ENCODE assay signal across 8 mouse cellular contexts in the genomic region with DNA sequence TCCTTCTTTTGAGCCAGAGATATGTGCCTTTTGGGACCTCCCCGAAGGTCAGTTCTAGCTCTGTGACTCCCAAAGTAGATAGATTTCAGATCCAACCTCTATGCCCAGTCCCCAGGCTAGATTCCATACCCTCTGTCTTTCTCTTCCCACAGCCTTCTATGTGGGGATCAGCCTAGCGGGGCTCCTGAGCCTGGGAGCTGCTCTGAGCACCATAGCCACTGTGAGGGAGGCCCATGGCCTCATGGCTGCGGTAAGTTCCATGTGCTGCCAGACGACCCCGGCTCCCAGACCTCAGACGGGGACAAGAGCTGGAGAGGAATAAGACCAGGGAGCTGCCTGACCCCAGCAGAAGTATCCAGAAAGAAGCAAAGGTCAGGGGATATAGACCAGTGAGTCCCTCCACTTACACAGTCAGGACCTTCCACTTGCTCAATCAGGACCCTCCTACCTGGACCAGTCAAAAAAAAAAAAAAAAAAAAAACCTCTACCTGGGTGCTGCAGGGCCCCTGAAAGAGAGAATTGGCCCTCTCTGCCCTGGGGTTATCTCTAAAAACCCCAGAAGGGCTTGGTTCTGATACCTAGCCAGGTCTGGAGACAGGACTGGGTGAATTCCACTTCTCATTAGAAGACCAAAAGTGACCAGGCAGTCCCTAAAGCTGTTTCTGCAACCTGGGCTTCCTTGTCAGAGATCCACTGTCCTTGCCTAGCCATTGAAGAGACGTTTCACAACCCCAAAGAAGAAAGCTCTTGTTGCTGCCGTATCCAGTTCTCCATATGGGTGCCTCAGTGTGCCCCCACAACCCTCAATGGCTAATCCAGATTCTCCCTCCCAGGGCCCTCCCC. TPM values are rescaled to one million over a fixed set of nuclear protein-coding genes. Genes with fewer than 3 reads are reported as not detected.
DNase-seq lines count a peak whose midpoint lies in the region; ATAC-seq and TF ChIP-seq lines count a peak whose summit lies in the region.
"Had no signal": no experiment of that assay in that cellular context is flagged by ENCODE, and none has a peak within 500 bp of the region (broad histone marks: within the 10 kb centered on the region; RNA-seq: fewer than 3 reads in every experiment).

No protein-coding gene starts in this region.

- no peak for TF ChIP-seq EP300 in ES-Bruce4 (IDR thresholded peaks at IDR 0.05; ENCODE audit: insufficient read depth, low read depth, low read length)

- TF ChIP-seq CTCF in ES-Bruce4 (IDR thresholded peaks at IDR 0.05; ENCODE audit: low read depth, low read length), result no peak
- no peak for TF ChIP-seq CTCF in bone marrow, adult 2 months (IDR thresholded peaks at IDR 0.05; ENCODE audit: control insufficient read depth, insufficient read depth, low read length)

- no peak for TF ChIP-seq POLR2A in ES-Bruce4 (IDR thresholded peaks at IDR 0.05; ENCODE audit: insufficient read depth, low read length)
- TF ChIP-seq POLR2A in bone marrow, adult 2 months (IDR thresholded peaks at IDR 0.05; ENCODE audit: borderline replicate concordance, control insufficient read depth, low read depth, low read length), result no peak

- no peak overlapping the region for H3K4me2 ChIP-seq in kidney, embryonic 16.5 days (replicated peaks; ENCODE audit: low read depth, low read length)
- H3K4me2 ChIP-seq in liver, embryonic 11.5 days, result peak overlapping the region; percentile 90

- no peaks in the 10 kb centered on the region for H3K36me3 ChIP-seq in kidney, embryonic 16.5 days (ENCODE audit: insufficient read depth, low read length)
- H3K36me3 ChIP-seq in ES-Bruce4 (ENCODE audit: control insufficient read depth, insufficient read depth, low read length, poor library complexity, severe bottlenecking), result no peaks in the 10 kb centered on the region
- no peaks in the 10 kb centered on the region for H3K36me3 ChIP-seq in liver, embryonic 11.5 days (ENCODE audit: control insufficient read depth, insufficient read depth, low read length)

- H3K9me3 ChIP-seq in kidney, embryonic 16.5 days (ENCODE audit: low read length), result no peaks in the 10 kb centered on the region
- no peaks in the 10 kb centered on the region for H3K9me3 ChIP-seq in ES-Bruce4 (replicated peaks; ENCODE audit: control insufficient read depth, insufficient read depth, low read length, poor library complexity, severe bottlenecking)
- no peaks in the 10 kb centered on the region for H3K9me3 ChIP-seq in liver, embryonic 11.5 days (ENCODE audit: control insufficient read depth, low read length)

- H3K27me3 ChIP-seq in kidney, embryonic 16.5 days (ENCODE audit: insufficient read depth, low read length), result no peaks in the 10 kb centered on the region
- no peaks in the 10 kb centered on the region for H3K27me3 ChIP-seq in ES-Bruce4 (ENCODE audit: control insufficient read depth, insufficient read depth, low read length, poor library complexity, severe bottlenecking)
- no peaks in the 10 kb centered on the region for H3K27me3 ChIP-seq in liver, embryonic 11.5 days (replicated peaks; ENCODE audit: control insufficient read depth, insufficient read depth, low read length)

- peaks cover 37% of the 10 kb centered on the region for H3K4me1 ChIP-seq in kidney, embryonic 16.5 days (ENCODE audit: insufficient read depth, low read length)
- peaks cover 12% of the 10 kb centered on the region for H3K4me1 ChIP-seq in ES-Bruce4 (ENCODE audit: control insufficient read depth, insufficient read depth, low read length)
- H3K4me1 ChIP-seq in bone marrow, adult 2 months (ENCODE audit: control insufficient read depth, insufficient read depth, low read length), result peaks cover 13% of the 10 kb centered on the region
- peaks cover 50% of the 10 kb centered on the region for H3K4me1 ChIP-seq in liver, embryonic 11.5 days (replicated peaks; ENCODE audit: control insufficient read depth, insufficient read depth, low read length)

- DNase-seq in kidney, adult 9 months, result no peak
- DNase-seq in liver, embryonic 11.5 days (ENCODE audit: low spot score), result no peak
- no peak for DNase-seq in layer of hippocampus, postnatal 14 days (ENCODE audit: low spot score in 2 of 2)
- no peak for DNase-seq in right cerebral cortex, postnatal 14 days
- DNase-seq: cerebellum, adult 8-10 months had no signal

- peak overlapping the region; percentile 96; the same call in 1 of the 2 replicates for H3K27ac ChIP-seq in kidney, embryonic 16.5 days (ENCODE audit: low read length)
- H3K27ac ChIP-seq in ES-Bruce4 (ENCODE audit: insufficient read depth, low read length), result peak overlapping the region; percentile 32
- H3K27ac ChIP-seq in bone marrow, adult 2 months (ENCODE audit: control insufficient read depth, insufficient read depth, low read depth, low read length, poor library complexity), result peak overlapping the region; percentile 91
- peak overlapping the region; percentile 100 for H3K27ac ChIP-seq in liver, embryonic 11.5 days (ENCODE audit: low read depth, low read length)

- H3K4me3 ChIP-seq in kidney, embryonic 16.5 days (ENCODE audit: low read length), result no peak overlapping the region
- H3K4me3 ChIP-seq in ES-Bruce4 (ENCODE audit: low read depth, low read length), result peak overlapping the region; percentile 55
- peak overlapping the region; percentile 61 for H3K4me3 ChIP-seq in bone marrow, adult 2 months (replicated peaks; ENCODE audit: control insufficient read depth, low read depth, low read length)
- H3K4me3 ChIP-seq in liver, embryonic 11.5 days (ENCODE audit: low read depth, low read length), result peak overlapping the region; percentile 60

- 84% methylated on average over 8 of the region's 8 CpGs for WGBS in kidney, embryonic 16.5 days
- 19% methylated on average over 8 of the region's 8 CpGs for WGBS in bone marrow, adult 2 months
- WGBS in liver, embryonic 11.5 days, result 42% methylated on average over 8 of the region's 8 CpGs

- H3K9ac ChIP-seq in kidney, embryonic 16.5 days (replicated peaks; ENCODE audit: low read length), result peak overlapping the region; percentile 59; the same call in 1 of the 2 replicates
- peak overlapping the region; percentile 60 for H3K9ac ChIP-seq in ES-Bruce4 (ENCODE audit: low read depth, poor library complexity, severe bottlenecking)
- H3K9ac ChIP-seq in liver, embryonic 11.5 days (ENCODE audit: low read depth, low read length), result peak overlapping the region; percentile 87

- ATAC-seq in kidney, embryonic 16.5 days (ENCODE audit: low FRiP score, low TSS enrichment), result no peak
- ATAC-seq in liver, embryonic 11.5 days (replicated peaks; ENCODE audit: low FRiP score), result no peak

RNA-seq across cellular contexts. Expression of a gene that starts 2.1 kb away (rescaled TPM):
- polyA plus RNA-seq in kidney, embryonic 16.5 days (2015; fragmentation: Nextera tagmentation; extraction: Ambion mirVana), result 1.5 and 1.6 TPM in 2 replicates
- not detected in 2 replicates for polyA plus RNA-seq in ES-Bruce4 (2011; ENCODE audit: insufficient read depth, insufficient read length, low read depth, missing spikeins)
- polyA plus RNA-seq in bone marrow, adult 2 months (2011; ENCODE audit: insufficient read depth, insufficient read length, low replicate concordance, missing spikeins), result 98.0 and 152 TPM in 2 replicates
- polyA plus RNA-seq in liver, embryonic 11.5 days (2014; fragmentation: Nextera tagmentation; extraction: Ambion mirVana), result 115 and 118 TPM in 2 replicates
- under 1 TPM in 1 of 2 experiments, not detected in 1; 0.19 TPM for total RNA-seq in layer of hippocampus, postnatal 14 days (2021)

RNA-seq across cellular contexts. Expression of a gene that starts 37.9 kb away (rescaled TPM):
- 0.75 and 1.3 TPM in 2 replicates for polyA plus RNA-seq in kidney, embryonic 16.5 days (2015; fragmentation: Nextera tagmentation; extraction: Ambion mirVana)
- polyA plus RNA-seq in ES-Bruce4 (2011; ENCODE audit: insufficient read depth, insufficient read length, low read depth, missing spikeins), result 1.9 and 2.2 TPM in 2 replicates
- polyA plus RNA-seq in bone marrow, adult 2 months (2011; ENCODE audit: insufficient read depth, insufficient read length, low replicate concordance, missing spikeins), result 0.61 TPM in 1 of 2 replicates, not detected in the other
- 1.5 and 1.8 TPM in 2 replicates for polyA plus RNA-seq in liver, embryonic 11.5 days (2014; fragmentation: Nextera tagmentation; extraction: Ambion mirVana)
- under 1 TPM in 1 of 2 experiments, not detected in 1; 0.21 TPM for total RNA-seq in layer of hippocampus, postnatal 14 days (2021)

RNA-seq across cellular contexts. Expression of a gene that starts 45.6 kb away (rescaled TPM):
- polyA plus RNA-seq in kidney, embryonic 16.5 days (2015; fragmentation: Nextera tagmentation; extraction: Ambion mirVana), result 643 and 698 TPM in 2 replicates
- 392 and 406 TPM in 2 replicates for polyA plus RNA-seq in ES-Bruce4 (2011; ENCODE audit: insufficient read depth, insufficient read length, low read depth, missing spikeins)
- 51.9 and 92.5 TPM in 2 replicates for polyA plus RNA-seq in bone marrow, adult 2 months (2011; ENCODE audit: insufficient read depth, insufficient read length, low replicate concordance, missing spikeins)
- 273 and 276 TPM in 2 replicates for polyA plus RNA-seq in liver, embryonic 11.5 days (2014; fragmentation: Nextera tagmentation; extraction: Ambion mirVana)
- 100 to 1,000 TPM; 495 to 503 TPM for total RNA-seq in layer of hippocampus, postnatal 14 days (2021)

Comparison
In these comparisons a context has a peak if more than half of its experiments do, and no peak if none do; other contexts are left out.
1. H3K27ac ChIP-seq: peak in every context shown above with its lines; median percentile 100 in liver, embryonic 11.5 days; 96 in kidney, embryonic 16.5 days; 91 in bone marrow, adult 2 months; 32 in ES-Bruce4.
2. RNA of a gene that starts 2.1 kb away (polyA plus RNA-seq): 98.0 to 152 TPM in bone marrow, adult 2 months and 115 to 118 TPM in liver, embryonic 11.5 days; 1.5 to 1.6 TPM in kidney, embryonic 16.5 days and not detected in ES-Bruce4; every median in the first group is over 10 times any median in the second.
3. Peak in every context shown above with its lines, with median percentiles within 50 percentile points of each other: H3K9ac ChIP-seq.